Mouse (Mus musculus) hindbrain, embryonic 15.5 days (tissue): ENCODE data around the gene 1700001C19Rik. TPM values are rescaled to one million over a fixed set of nuclear protein-coding genes. Genes with fewer than 3 reads are reported as not detected.

ENCODE experiments used
- polyA plus RNA-seq: library from polyadenylated mRNA; unstranded; fragments of >200 nt; fragmentation: Nextera tagmentation; extraction: Ambion mirVana; gene quantifications from 2 replicates; pipeline ENCODE4 v1.2.1, GENCODE M21; 2015

The 1700001C19Rik gene
- polyA plus RNA-seq, 1 experiment from 2014 or later: 0.74 TPM

Other genes with a start within 250 kb of the 1700001C19Rik start
- gene Mrps10, start 68.5 kb downstream of the 1700001C19Rik start, polyA plus RNA-seq: 66.4 and 70.3 TPM in 2 replicates
- gene Guca1b, start 52.0 kb downstream of the 1700001C19Rik start, polyA plus RNA-seq: 0.62 and 0.67 TPM in 2 replicates
- 0.56 and 0.70 TPM in 2 replicates for gene Guca1a, start 36.8 kb downstream of the 1700001C19Rik start, polyA plus RNA-seq
- 0.10 and 0.47 TPM in 2 replicates for gene AI661453, start 761 bp downstream of the 1700001C19Rik start, polyA plus RNA-seq
- gene Taf8, start 64.9 kb upstream of the 1700001C19Rik start, polyA plus RNA-seq: 21.0 and 22.5 TPM in 2 replicates
- gene Ccnd3, start 67.7 kb upstream of the 1700001C19Rik start, polyA plus RNA-seq: 88.8 and 91.0 TPM in 2 replicates
- 33.9 and 37.5 TPM in 2 replicates for gene Bysl, start 174.1 kb upstream of the 1700001C19Rik start, polyA plus RNA-seq
- 41.2 and 43.9 TPM in 2 replicates for gene Med20, start 174.2 kb upstream of the 1700001C19Rik start, polyA plus RNA-seq
- 2.0 and 2.5 TPM in 2 replicates for gene Gm20517, start 174.2 kb upstream of the 1700001C19Rik start, polyA plus RNA-seq
- 6.3 and 8.2 TPM in 2 replicates for gene Usp49, start 193.3 kb upstream of the 1700001C19Rik start, polyA plus RNA-seq